Mouse (Mus musculus): ENCODE data around the gene Slc13a3. TPM values are rescaled to one million over a fixed set of nuclear protein-coding genes. Genes with fewer than 3 reads are reported as not detected.
"Not testable (repeated sequence)": the region's sequence is repeated elsewhere in the genome, so short reads cannot be mapped to it uniquely, and the experiment has no call there.

Gene Slc13a3
- polyA plus RNA-seq (2011; ENCODE audit: insufficient read depth, insufficient read length, low replicate concordance, missing spikeins), result 1.6 TPM in 1 of 2 replicates, not detected in the other

DNA sequence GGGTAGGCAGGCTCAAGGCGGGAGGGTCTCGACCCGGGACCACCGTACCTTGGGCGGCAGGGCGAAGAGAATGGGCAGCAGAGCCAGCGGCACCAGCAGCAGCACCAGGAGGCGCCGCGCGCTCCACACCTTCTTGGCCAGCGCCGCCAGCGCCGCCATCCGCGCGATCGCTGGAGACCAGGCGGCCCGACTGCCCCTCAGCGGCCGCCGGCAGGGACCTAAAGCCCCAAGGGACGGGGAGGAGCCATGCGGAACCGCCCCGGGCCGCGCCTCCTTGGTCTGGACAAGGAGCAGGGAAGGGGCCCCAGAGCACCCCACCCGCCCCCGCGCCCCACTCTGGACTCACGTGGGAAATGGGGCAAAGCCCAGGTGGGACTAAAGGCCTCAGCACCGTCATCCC lies at the start of gene Slc13a3:
Slc13a3 (minus strand) TSS at position 228 of the 400 bp plus-strand sequence.
- no peak within 1 kb of the TSS for H3K4me3 ChIP-seq (replicated peaks; ENCODE audit: control insufficient read depth, low read depth, low read length)
- no peak within 1 kb of the TSS for H3K27ac ChIP-seq (ENCODE audit: control insufficient read depth, insufficient read depth, low read depth, low read length, poor library complexity)

GRCm38 (mm10) chr2:165515178-165515728 lies 42.2 kb upstream of the Slc13a3 start:
- Histone ChIP-seq H3K4me3 (replicated peaks; ENCODE audit: control insufficient read depth, low read depth, low read length) (no peak overlapping the region), H3K4me1 (ENCODE audit: control insufficient read depth, insufficient read depth, low read length) (no peaks in the 10 kb centered on the region), H3K27ac (ENCODE audit: control insufficient read depth, insufficient read depth, low read depth, low read length, poor library complexity) (no peak overlapping the region)
- TF ChIP-seq POLR2A (IDR thresholded peaks at IDR 0.05; ENCODE audit: borderline replicate concordance, control insufficient read depth, low read depth, low read length), result no peak
- TF ChIP-seq CTCF (IDR thresholded peaks at IDR 0.05; ENCODE audit: control insufficient read depth, insufficient read depth, low read length), result no peak
- 93% methylated on average over 20 of the region's 20 CpGs for WGBS

More for the DNA sequence above, at the start of gene Slc13a3:
- TF ChIP-seq POLR2A (IDR thresholded peaks at IDR 0.05; ENCODE audit: borderline replicate concordance, control insufficient read depth, low read depth, low read length) (no peak), CTCF (IDR thresholded peaks at IDR 0.05; ENCODE audit: control insufficient read depth, insufficient read depth, low read length) (no peak)
- H3K4me1 ChIP-seq (ENCODE audit: control insufficient read depth, insufficient read depth, low read length), result no peaks in the 10 kb centered on the region
- 5% methylated on average over 33 of the region's 35 CpGs for WGBS

- Histone ChIP-seq H3K4me3 (replicated peaks; ENCODE audit: control insufficient read depth, low read depth, low read length) (no peak overlapping the region), H3K27ac (ENCODE audit: control insufficient read depth, insufficient read depth, low read depth, low read length, poor library complexity) (no peak overlapping the region), H3K4me1 (ENCODE audit: control insufficient read depth, insufficient read depth, low read length) (no peaks in the 10 kb centered on the region)
- no peak for TF ChIP-seq POLR2A (IDR thresholded peaks at IDR 0.05; ENCODE audit: borderline replicate concordance, control insufficient read depth, low read depth, low read length)
- TF ChIP-seq CTCF (IDR thresholded peaks at IDR 0.05; ENCODE audit: control insufficient read depth, insufficient read depth, low read length), result no peak
- 58% methylated on average over 11 of the region's 11 CpGs for WGBS
These were observed 40.0 kb upstream of the Slc13a3 start for GRCm38 (mm10) chr2:165512870-165513600.

GRCm38 (mm10) chr2:165512426-165512825 lies 39.4 kb upstream of the Slc13a3 start:
- no peak overlapping the region for H3K4me3 ChIP-seq (replicated peaks; ENCODE audit: control insufficient read depth, low read depth, low read length)
- no peak overlapping the region for H3K27ac ChIP-seq (ENCODE audit: control insufficient read depth, insufficient read depth, low read depth, low read length, poor library complexity)
- H3K4me1 ChIP-seq (ENCODE audit: control insufficient read depth, insufficient read depth, low read length), result no peaks in the 10 kb centered on the region
- no peak for TF ChIP-seq CTCF (IDR thresholded peaks at IDR 0.05; ENCODE audit: control insufficient read depth, insufficient read depth, low read length)
- TF ChIP-seq POLR2A (IDR thresholded peaks at IDR 0.05; ENCODE audit: borderline replicate concordance, control insufficient read depth, low read depth, low read length), result no peak
- WGBS, result 52% methylated on average over 7 of the region's 7 CpGs

GRCm38 (mm10) chr2:165511530-165511929 lies 38.5 kb upstream of the Slc13a3 start:
- H3K4me1 ChIP-seq (ENCODE audit: control insufficient read depth, insufficient read depth, low read length); H3K4me3 ChIP-seq (replicated peaks; ENCODE audit: control insufficient read depth, low read depth, low read length); H3K27ac ChIP-seq (ENCODE audit: control insufficient read depth, insufficient read depth, low read depth, low read length, poor library complexity): not testable (repeated sequence)
- 79% methylated on average over 4 of the region's 4 CpGs for WGBS

DNA sequence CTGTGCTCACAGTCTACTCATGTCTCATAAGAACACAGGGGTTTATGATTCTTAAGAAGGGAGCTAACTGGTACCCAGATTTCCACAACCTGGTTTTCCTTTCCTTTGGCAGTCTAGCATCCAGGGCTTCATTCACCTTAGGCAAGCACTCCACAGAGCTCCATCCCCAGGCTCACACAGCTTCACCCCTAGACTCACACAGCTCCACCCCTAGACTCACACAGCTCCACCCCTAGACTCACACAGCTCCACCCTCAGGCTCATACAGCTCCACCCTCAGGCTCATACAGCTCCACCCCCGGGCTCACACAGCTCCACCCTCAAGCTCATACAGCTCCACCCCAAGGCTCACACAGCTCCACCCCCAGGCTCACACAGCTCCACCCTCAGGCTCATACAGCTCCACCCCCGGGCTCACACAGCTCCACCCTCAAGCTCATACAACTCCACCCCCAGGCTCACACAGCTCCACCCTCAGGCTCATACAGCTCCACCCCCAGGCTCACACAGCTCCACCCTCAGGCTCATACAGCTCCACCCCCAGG lies 38.0 kb upstream of the Slc13a3 start:
- not testable (repeated sequence) for H3K4me1 ChIP-seq (ENCODE audit: control insufficient read depth, insufficient read depth, low read length); H3K27ac ChIP-seq (ENCODE audit: control insufficient read depth, insufficient read depth, low read depth, low read length, poor library complexity); H3K4me3 ChIP-seq (replicated peaks; ENCODE audit: control insufficient read depth, low read depth, low read length)
- WGBS, result 67% methylated on average over 2 of the region's 2 CpGs

DNA sequence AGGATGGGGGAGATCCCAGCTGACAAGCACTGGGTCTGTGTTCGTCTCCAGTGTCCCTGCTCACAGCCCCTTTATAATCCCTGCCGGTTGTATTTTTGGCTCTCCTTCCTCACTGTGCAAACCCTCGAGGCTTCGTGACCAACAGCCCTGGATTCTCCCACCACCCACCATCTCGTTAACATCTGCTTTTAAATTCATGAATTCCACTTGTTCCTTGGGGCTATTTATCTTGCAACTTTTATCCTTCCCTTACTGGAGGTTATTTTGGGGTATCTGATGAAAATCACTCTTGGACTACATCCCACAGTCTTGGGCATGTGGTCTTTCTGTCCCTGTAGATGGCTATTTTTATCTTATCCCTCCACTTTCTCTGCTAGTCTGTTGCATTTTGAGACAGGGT lies 37.4 kb upstream of the Slc13a3 start:
- 81% methylated on average over 5 of the region's 5 CpGs for WGBS

DNA sequence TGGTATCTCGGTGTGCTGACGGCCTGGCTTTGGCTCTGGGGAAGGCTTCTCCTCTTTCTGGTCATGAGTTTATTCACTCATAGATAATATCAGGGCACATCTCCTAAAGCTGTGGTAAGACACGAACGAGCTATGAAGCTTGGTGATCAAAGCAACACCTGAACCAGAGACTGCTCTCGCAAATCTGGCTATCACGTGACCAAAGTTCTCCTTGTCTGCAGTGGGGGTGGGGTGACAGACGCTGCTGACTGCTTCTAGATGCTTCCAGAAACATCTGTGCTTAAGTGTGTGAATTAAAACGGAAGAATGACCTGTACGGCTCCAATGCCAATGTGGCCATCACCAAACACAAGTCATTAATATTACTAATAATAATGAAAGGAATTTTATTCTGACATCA lies 36.7 kb upstream of the Slc13a3 start:
- no peaks in the 10 kb centered on the region for H3K4me1 ChIP-seq (ENCODE audit: control insufficient read depth, insufficient read depth, low read length)

More for the DNA sequence above, 37.4 kb upstream of the Slc13a3 start:
- H3K4me3 ChIP-seq (replicated peaks; ENCODE audit: control insufficient read depth, low read depth, low read length), result no peak overlapping the region
- no peak overlapping the region for H3K27ac ChIP-seq (ENCODE audit: control insufficient read depth, insufficient read depth, low read depth, low read length, poor library complexity)
- no peaks in the 10 kb centered on the region for H3K4me1 ChIP-seq (ENCODE audit: control insufficient read depth, insufficient read depth, low read length)
- TF ChIP-seq CTCF (IDR thresholded peaks at IDR 0.05; ENCODE audit: control insufficient read depth, insufficient read depth, low read length), result no peak
- TF ChIP-seq POLR2A (IDR thresholded peaks at IDR 0.05; ENCODE audit: borderline replicate concordance, control insufficient read depth, low read depth, low read length), result no peak

More for the DNA sequence above, 36.7 kb upstream of the Slc13a3 start:
- H3K27ac ChIP-seq (ENCODE audit: control insufficient read depth, insufficient read depth, low read depth, low read length, poor library complexity), result no peak overlapping the region
- WGBS, result 76% methylated on average over 9 of the region's 9 CpGs
- no peak overlapping the region for H3K4me3 ChIP-seq (replicated peaks; ENCODE audit: control insufficient read depth, low read depth, low read length)
- TF ChIP-seq CTCF (IDR thresholded peaks at IDR 0.05; ENCODE audit: control insufficient read depth, insufficient read depth, low read length) (no peak), POLR2A (IDR thresholded peaks at IDR 0.05; ENCODE audit: borderline replicate concordance, control insufficient read depth, low read depth, low read length) (no peak)
